Mouse (Mus musculus) cortical plate, adult 2 months (tissue): Measurements from ENCODE around the gene Gal3st1.

Experiments used
- CTCF ChIP-seq: fragments of 200-500 bp; IDR thresholded peaks from 2 replicates; pipeline ENCODE4 v1.5.1; 2011; ENCODE audit warnings: mild to moderate bottlenecking, control low read depth, low read length; ENCODE audit not compliant: insufficient read depth; ENCODE audit errors: extremely low read depth
- POLR2A ChIP-seq: fragments of 200-500 bp; IDR thresholded peaks from 2 replicates; pipeline ENCODE4 v1.6.1; 2011; ENCODE audit warnings: mild to moderate bottlenecking, low read length, control low read depth; ENCODE audit not compliant: insufficient read depth; ENCODE audit errors: extremely low read depth

DNA sequence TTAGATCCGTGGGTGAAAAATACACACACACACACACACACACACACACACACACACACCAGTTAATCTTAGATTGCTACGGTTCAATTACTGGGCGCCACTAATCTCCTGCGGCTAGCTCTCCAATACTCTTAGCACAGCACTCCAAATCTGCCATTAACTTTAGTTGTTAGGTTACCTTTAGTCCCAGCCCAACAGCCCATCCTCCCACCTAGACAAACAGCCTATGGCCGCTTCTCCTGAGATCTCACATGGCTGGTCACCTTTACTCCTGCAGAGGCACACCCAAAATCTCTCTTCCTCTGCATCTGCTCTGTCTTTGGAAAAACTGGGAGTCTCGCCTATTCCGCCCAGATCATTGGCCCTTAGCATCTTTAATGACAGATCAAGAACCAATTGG is 42.1 kb upstream of the Gal3st1 start:
- no peak for TF ChIP-seq CTCF
- TF ChIP-seq POLR2A, result no peak
